Mouse (Mus musculus) spleen, adult 2 months (tissue): ENCODE results near the gene Abhd5. TPM values are rescaled to one million over a fixed set of nuclear protein-coding genes. Genes with fewer than 3 reads are reported as not detected.

Experiments
- DNase-seq, 2 experiments: peaks; one replicate each; pipeline versions ENCODE4 v3.0.0 to v3.0.0-alpha.2; 2012 to 2021; ENCODE audit warnings: low spot score in 2 of 2, low read depth in 1 of 2
- H3K27ac ChIP-seq: fragments of 200-500 bp; 2 replicates; pipeline ENCODE4 v1.5.1; 2012; ENCODE audit warnings: low read length, inconsistent platforms; ENCODE audit not compliant: insufficient read depth
- H3K27me3 ChIP-seq: fragments of 200-500 bp; 2 replicates; pipeline ENCODE4 v1.6.1; 2012; ENCODE audit warnings: mild to moderate bottlenecking, moderate library complexity, low read length, inconsistent platforms; ENCODE audit not compliant: control insufficient read depth, insufficient read depth
- H3K36me3 ChIP-seq: fragments of 200-500 bp; 2 replicates; pipeline ENCODE4 v1.6.1; 2012; ENCODE audit warnings: mild to moderate bottlenecking, low read length, inconsistent platforms; ENCODE audit not compliant: control insufficient read depth, insufficient read depth
- H3K4me1 ChIP-seq: fragments of 200-500 bp; 2 replicates; pipeline ENCODE4 v1.6.1; 2011; ENCODE audit warnings: inconsistent platforms; ENCODE audit not compliant: control insufficient read depth, insufficient read depth, insufficient read length
- H3K4me3 ChIP-seq: fragments of 200-500 bp; 2 replicates; pipeline ENCODE4 v1.5.1; 2011; ENCODE audit warnings: mild to moderate bottlenecking, inconsistent platforms; ENCODE audit not compliant: insufficient read depth, insufficient read length; ENCODE audit errors: extremely low read depth
- CTCF ChIP-seq: fragments of 200-500 bp; IDR thresholded peaks from 2 replicates; pipeline ENCODE4 v1.5.1; 2011; ENCODE audit warnings: mild to moderate bottlenecking, inconsistent platforms; ENCODE audit not compliant: insufficient read depth, insufficient read length, insufficient replicate concordance; ENCODE audit errors: extremely low read depth
- POLR2A ChIP-seq: fragments of 200-500 bp; IDR thresholded peaks from 2 replicates; pipeline ENCODE4 v1.6.1; 2011; ENCODE audit warnings: low read depth, low read length, inconsistent platforms
- WGBS: fragments of 180-500 bp; shearing (Covaris S2); methylation state at CpG from one replicate; pipeline ENCODE4 v1.1.7; 2018; 5-methylcytosine and 5-hydroxymethylcytosine counted together
- polyA plus RNA-seq: library from polyadenylated mRNA; depleted of rRNA; stranded (reverse); fragments of >200 nt; gene quantifications from 2 replicates; pipeline ENCODE4 v1.2.3, GENCODE M21; 2012; rRNA removed

Gene Abhd5
- 4.1 and 5.6 TPM in 2 replicates for polyA plus RNA-seq

GRCm38 (mm10) chr9:122351303-122352024 lies at the start of gene Abhd5:
TSS of gene Abhd5 (plus strand) at chr9:122351608.
- WGBS: 2% methylated on average over 83 of the region's 84 CpGs
- Histone ChIP-seq H3K4me3 (peak within 1 kb of the TSS; percentile 69), H3K27me3 (peaks cover 3% of the 10 kb centered on the region; the same call in 1 of the 2 replicates), H3K4me1 (no peaks in the 10 kb centered on the region; the same call in 1 of the 2 replicates), H3K36me3 (no peaks in the 10 kb centered on the region), H3K27ac (peak within 1 kb of the TSS; percentile 61)
- peak; percentile 37; the same call in 1 of the 2 replicates for TF ChIP-seq CTCF
- peak; percentile 98 for TF ChIP-seq POLR2A
- DNase-seq: peak; percentile 79 to 88

- Histone ChIP-seq H3K4me1 (no peaks in the 10 kb centered on the region), H3K36me3 (no peaks in the 10 kb centered on the region), H3K27me3 (no peaks in the 10 kb centered on the region), H3K27ac (no peak overlapping the region), H3K4me3 (no peak overlapping the region)
- DNase-seq: no peak
- TF ChIP-seq CTCF (no peak), POLR2A (no peak)
- WGBS: 68% methylated on average over 3 of the region's 3 CpGs
Observed at GRCm38 (mm10) chr9:122305302-122305701, 46.1 kb upstream of the Abhd5 start.

GRCm38 (mm10) chr9:122309013-122309980 lies 42.1 kb upstream of the Abhd5 start:
- no peak overlapping the region for H3K27ac ChIP-seq

GRCm38 (mm10) chr9:122310613-122311049 lies 40.8 kb upstream of the Abhd5 start:
- under 1% methylated on average over 19 of the region's 19 CpGs for WGBS
- Histone ChIP-seq H3K27me3 (no peaks in the 10 kb centered on the region), H3K36me3 (no peaks in the 10 kb centered on the region), H3K4me3 (peak overlapping the region; percentile 72), H3K27ac (no peak overlapping the region), H3K4me1 (no peaks in the 10 kb centered on the region; the same call in 1 of the 2 replicates)
- TF ChIP-seq POLR2A: no peak
- TF ChIP-seq CTCF: peak; percentile 98; the same call in 1 of the 2 replicates
- DNase-seq: peak; percentile 61 to 77

More at GRCm38 (mm10) chr9:122309013-122309980, 42.1 kb upstream of the Abhd5 start:
- H3K27me3 ChIP-seq: no peaks in the 10 kb centered on the region
- no peak for DNase-seq
- no peaks in the 10 kb centered on the region for H3K36me3 ChIP-seq
- H3K4me3 ChIP-seq: no peak overlapping the region
- TF ChIP-seq POLR2A (no peak), CTCF (no peak)
- no peaks in the 10 kb centered on the region; the same call in 1 of the 2 replicates for H3K4me1 ChIP-seq
- 64% methylated on average over 14 of the region's 14 CpGs for WGBS

- DNase-seq: no peak
- Histone ChIP-seq H3K4me3 (no peak overlapping the region), H3K27me3 (no peaks in the 10 kb centered on the region), H3K4me1 (no peaks in the 10 kb centered on the region; the same call in 1 of the 2 replicates), H3K27ac (no peak overlapping the region), H3K36me3 (no peaks in the 10 kb centered on the region)
- TF ChIP-seq POLR2A: no peak
- TF ChIP-seq CTCF: no peak
- WGBS: 74% methylated on average over 7 of the region's 7 CpGs
Observed at GRCm38 (mm10) chr9:122311051-122311760, 40.2 kb upstream of the Abhd5 start.
